Mouse (Mus musculus) kidney, embryonic 15.5 days (tissue): ENCODE measurements at regions not wholly inside any gene's neighbourhood (a gene's known extent, or its start where the extent isn't known, plus 50 kb on each side); places are given as distances from the start of the nearest gene placed in this dataset.
A peak's percentile ranks its signal among the peaks of the same experiment; 100 is the strongest.

Experiments used
- ATAC-seq: fragments of 200-750 bp; cut with Nextera tagmentation; replicated peaks from 2 replicates; pipeline ENCODE4 v1.8.0; 2017; ENCODE audit warnings: moderate TSS enrichment; ENCODE audit not compliant: low FRiP score
- H3K27ac ChIP-seq: fragments of 300-500 bp; sonication (generic); 2 replicates; pipeline ENCODE4 v1.5.1; 2015; ENCODE audit warnings: mild to moderate bottlenecking, inconsistent platforms
- H3K27me3 ChIP-seq: fragments of 300-500 bp; sonication (generic); 2 replicates; pipeline ENCODE4 v1.6.1; 2015; ENCODE audit warnings: inconsistent platforms
- H3K36me3 ChIP-seq: fragments of 300-500 bp; sonication (generic); 2 replicates; pipeline ENCODE4 v1.6.1; 2015; ENCODE audit warnings: inconsistent platforms
- H3K4me1 ChIP-seq: fragments of 300-500 bp; sonication (generic); 2 replicates; pipeline ENCODE4 v1.6.1; 2015; ENCODE audit warnings: inconsistent platforms
- H3K4me2 ChIP-seq: fragments of 300-500 bp; sonication (generic); 2 replicates; pipeline ENCODE4 v1.6.1; 2015; ENCODE audit warnings: moderate library complexity, mild to moderate bottlenecking, inconsistent platforms
- H3K4me3 ChIP-seq: fragments of 300-500 bp; sonication (generic); replicated peaks from 2 replicates; pipeline ENCODE4 v1.5.1; 2015; ENCODE audit warnings: mild to moderate bottlenecking, inconsistent platforms
- H3K9ac ChIP-seq: fragments of 300-500 bp; sonication (generic); 2 replicates; pipeline ENCODE4 v1.6.1; 2015; ENCODE audit warnings: mild to moderate bottlenecking, inconsistent platforms
- H3K9me3 ChIP-seq: fragments of 300-500 bp; sonication (generic); replicated peaks from 2 replicates; pipeline ENCODE4 v1.6.1; 2016; ENCODE audit warnings: inconsistent platforms
- WGBS: fragments of 180-500 bp; shearing (Covaris S2); methylation state at CpG from one replicate; pipeline ENCODE4 v1.1.7; 2015; ENCODE audit warnings: mixed read lengths; 5-methylcytosine and 5-hydroxymethylcytosine counted together

DNA sequence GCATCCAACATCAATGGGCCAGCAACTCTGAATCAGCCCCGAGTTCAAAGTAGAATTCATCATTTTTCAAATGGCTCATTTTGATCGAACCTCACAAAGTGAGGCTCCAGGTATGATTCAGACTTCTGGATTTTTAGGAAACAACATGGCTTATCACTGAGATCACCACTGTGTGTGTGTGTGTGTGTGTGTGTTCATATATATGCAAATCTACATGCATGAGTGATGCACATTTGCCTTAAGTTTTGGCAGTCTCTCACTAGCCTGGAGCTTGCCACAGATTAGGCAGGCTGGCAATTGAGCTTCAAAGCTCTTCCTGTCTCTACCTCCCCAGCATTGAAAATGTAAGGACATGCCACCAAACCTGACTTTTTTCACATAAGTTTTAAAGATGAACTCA is 195.1 kb upstream of the Mindy3 start:
- Histone ChIP-seq H3K9ac (no peak overlapping the region), H3K4me2 (no peak overlapping the region), H3K4me3 (no peak overlapping the region), H3K4me1 (no peaks in the 10 kb centered on the region), H3K27ac (no peak overlapping the region), H3K9me3 (no peaks in the 10 kb centered on the region), H3K36me3 (no peaks in the 10 kb centered on the region), H3K27me3 (no peaks in the 10 kb centered on the region)
- no peak for ATAC-seq
- WGBS = 80% methylated on average over 2 of the region's 2 CpGs

DNA sequence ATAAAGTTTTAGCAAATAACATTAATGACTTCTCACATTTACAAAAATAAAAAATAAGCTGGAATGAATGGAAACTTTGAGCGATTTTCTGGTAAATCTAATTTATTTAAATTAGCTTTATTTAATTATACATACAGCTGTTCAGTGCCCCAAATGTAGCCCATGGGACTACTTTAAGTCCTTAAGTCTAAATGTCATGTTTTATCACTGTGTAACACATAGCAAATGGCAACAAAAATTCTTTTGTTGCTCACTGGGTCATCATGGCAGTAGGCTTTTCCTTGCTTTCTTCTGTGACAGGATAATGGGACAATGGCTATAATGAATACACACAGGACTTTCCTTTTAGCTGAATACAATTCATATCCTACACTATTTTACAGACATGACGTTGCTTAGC is 194.6 kb upstream of the Mindy3 start:
- Histone ChIP-seq H3K9ac (no peak overlapping the region), H3K4me1 (no peaks in the 10 kb centered on the region), H3K36me3 (no peaks in the 10 kb centered on the region), H3K27me3 (no peaks in the 10 kb centered on the region), H3K4me2 (no peak overlapping the region), H3K9me3 (no peaks in the 10 kb centered on the region), H3K27ac (no peak overlapping the region), H3K4me3 (no peak overlapping the region)
- 75% methylated on average over 2 of the region's 2 CpGs for WGBS
- ATAC-seq = no peak

DNA sequence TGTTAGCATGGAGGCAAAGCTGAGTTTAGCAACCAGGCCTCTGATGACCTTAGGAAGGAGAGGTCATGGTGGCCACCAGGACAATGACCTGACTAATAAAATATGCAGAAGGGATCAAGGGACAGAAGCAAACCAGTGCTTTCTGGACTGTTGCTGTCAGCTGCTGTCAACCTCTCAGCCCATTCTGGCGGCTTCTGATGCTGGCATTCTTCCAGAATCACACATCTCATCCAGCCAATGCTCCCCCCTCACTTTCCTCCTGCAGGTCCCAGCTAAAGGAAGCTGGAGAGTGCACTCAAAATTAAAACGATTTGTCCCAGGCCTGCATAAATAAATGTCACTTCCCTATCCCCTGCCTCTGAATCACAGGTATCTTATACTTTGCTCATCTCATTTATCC is 163.3 kb upstream of the Mindy3 start:
- Histone ChIP-seq H3K9me3 (no peaks in the 10 kb centered on the region), H3K4me1 (no peaks in the 10 kb centered on the region), H3K9ac (no peak overlapping the region), H3K36me3 (no peaks in the 10 kb centered on the region), H3K4me3 (no peak overlapping the region), H3K27me3 (no peaks in the 10 kb centered on the region), H3K27ac (no peak overlapping the region), H3K4me2 (no peak overlapping the region)
- no peak for ATAC-seq
- 49% methylated on average over 2 of the region's 2 CpGs for WGBS

DNA sequence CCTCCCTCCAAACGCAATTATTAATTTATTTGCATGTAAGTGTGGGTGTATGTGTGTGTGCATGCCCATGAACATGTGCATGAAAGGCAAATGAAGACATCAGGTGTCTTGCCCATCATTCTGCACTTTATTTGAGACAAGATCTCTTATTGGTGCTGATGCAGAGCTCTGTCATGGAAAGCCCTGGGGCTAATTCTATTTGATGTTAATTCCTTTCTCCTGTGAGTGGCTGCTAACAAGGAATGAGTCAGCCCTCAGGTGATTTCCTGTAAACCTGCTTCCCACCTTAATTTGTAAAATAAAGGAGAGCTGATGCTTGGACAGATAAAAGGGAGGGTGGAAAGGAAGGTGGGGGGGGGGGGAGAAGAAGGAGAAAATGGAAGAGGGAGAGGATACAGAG is 138.5 kb upstream of the Mindy3 start:
- no peaks in the 10 kb centered on the region for H3K9me3 ChIP-seq
- 53% methylated on average over 1 of the region's 1 CpGs for WGBS
- H3K4me1 ChIP-seq = no peaks in the 10 kb centered on the region
- no peak overlapping the region for H3K27ac ChIP-seq
- no peak overlapping the region for H3K9ac ChIP-seq
- H3K4me3 ChIP-seq = no peak overlapping the region
- H3K27me3 ChIP-seq = no peaks in the 10 kb centered on the region
- ATAC-seq = no peak
- no peak overlapping the region for H3K4me2 ChIP-seq
- no peaks in the 10 kb centered on the region for H3K36me3 ChIP-seq

DNA sequence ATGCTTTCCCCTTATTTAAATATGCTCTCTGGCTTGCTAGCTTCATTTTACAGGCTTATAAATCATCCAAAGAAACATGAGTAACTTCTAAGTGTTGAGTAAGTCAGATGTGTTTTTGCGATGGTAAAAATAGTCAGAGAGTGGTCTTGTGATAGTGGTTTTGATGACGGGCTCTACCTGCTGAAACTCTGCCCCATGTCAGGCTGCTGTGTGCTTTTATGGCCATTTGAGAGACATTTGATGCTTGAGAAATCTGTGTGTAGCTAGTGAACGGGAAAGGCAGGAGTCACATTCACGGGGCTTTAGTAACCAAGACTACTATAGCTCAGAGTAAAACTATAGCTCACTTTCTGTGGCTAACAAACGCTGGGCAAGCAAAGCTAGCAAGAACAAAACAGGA is 103.1 kb upstream of the Mindy3 start:
- H3K4me3 ChIP-seq = no peak overlapping the region
- no peaks in the 10 kb centered on the region for H3K36me3 ChIP-seq
- H3K27me3 ChIP-seq = no peaks in the 10 kb centered on the region
- H3K9ac ChIP-seq = no peak overlapping the region
- H3K27ac ChIP-seq = no peak overlapping the region
- no peak overlapping the region for H3K4me2 ChIP-seq
- WGBS = 30% methylated on average over 5 of the region's 5 CpGs
- 0 out of 2 replicates have a peak, but pooled peaks have one; percentile 40 for ATAC-seq
- H3K4me1 ChIP-seq = 0 out of 2 replicates have a peak, but pooled peaks cover 2% of the 10 kb centered on the region
- no peaks in the 10 kb centered on the region for H3K9me3 ChIP-seq

DNA sequence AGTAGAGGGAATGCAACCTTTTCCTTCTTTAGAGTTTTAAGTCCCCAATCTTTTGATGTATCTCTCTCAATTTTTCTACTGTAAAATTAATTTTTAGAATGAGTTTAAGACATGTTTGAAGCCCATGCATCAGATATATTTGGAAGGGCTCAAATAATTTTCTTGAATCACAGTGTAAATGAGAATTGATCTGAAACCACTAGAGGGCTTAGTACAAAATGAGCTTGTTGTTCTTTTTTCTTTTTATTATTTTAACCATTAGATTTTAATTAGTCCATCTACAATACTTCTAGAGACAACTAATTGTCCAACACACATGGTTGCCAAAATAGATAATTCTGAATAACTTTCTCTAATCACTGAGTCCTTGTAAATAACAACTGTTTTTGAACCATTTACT is 102.5 kb upstream of the Mindy3 start:
- H3K4me2 ChIP-seq = no peak overlapping the region
- H3K4me3 ChIP-seq = no peak overlapping the region
- no peaks in the 10 kb centered on the region for H3K9me3 ChIP-seq
- H3K4me1 ChIP-seq = 0 out of 2 replicates have a peak, but pooled peaks cover 2% of the 10 kb centered on the region
- no peaks in the 10 kb centered on the region for H3K36me3 ChIP-seq
- no peak overlapping the region for H3K27ac ChIP-seq
- H3K27me3 ChIP-seq = no peaks in the 10 kb centered on the region
- ATAC-seq = no peak
- H3K9ac ChIP-seq = no peak overlapping the region

- Histone ChIP-seq H3K36me3 (no peaks in the 10 kb centered on the region), H3K27ac (no peak overlapping the region), H3K27me3 (no peaks in the 10 kb centered on the region), H3K9me3 (no peaks in the 10 kb centered on the region), H3K4me2 (no peak overlapping the region), H3K4me3 (no peak overlapping the region), H3K4me1 (no peaks in the 10 kb centered on the region), H3K9ac (no peak overlapping the region)
- ATAC-seq = no peak
- WGBS = 81% methylated on average over 3 of the region's 3 CpGs
These were observed 73.1 kb upstream of the Mindy3 start for GRCm38 (mm10) chr2:12492369-12492768.

- H3K9me3 ChIP-seq = 0 out of 2 replicates have a peak, but pooled peaks cover 4% of the 10 kb centered on the region
- no peaks in the 10 kb centered on the region for H3K27me3 ChIP-seq
- WGBS = 66% methylated on average over 7 of the region's 7 CpGs
- no peak overlapping the region for H3K27ac ChIP-seq
- H3K4me1 ChIP-seq = no peaks in the 10 kb centered on the region
- peak; percentile 86 for ATAC-seq
- H3K4me3 ChIP-seq = no peak overlapping the region
- no peak overlapping the region for H3K9ac ChIP-seq
- H3K4me2 ChIP-seq = no peak overlapping the region
- H3K36me3 ChIP-seq = no peaks in the 10 kb centered on the region
These were observed 50.4 kb upstream of the Mindy3 start for GRCm38 (mm10) chr2:12469440-12470339.
